Mouse (Mus musculus) kidney, embryonic 16.5 days (tissue): ENCODE measurements around the gene Ttll6. TPM values are rescaled to one million over a fixed set of nuclear protein-coding genes. Genes with fewer than 3 reads are reported as not detected.
"Not testable (repeated sequence)": the region's sequence is repeated elsewhere in the genome, so short reads cannot be mapped to it uniquely, and the experiment has no call there.

Source experiments
- ATAC-seq: fragments of 200-750 bp; cut with Nextera tagmentation; 2 replicates; pipeline ENCODE4 v1.8.0; 2017; ENCODE audit warnings: moderate TSS enrichment; ENCODE audit not compliant: low FRiP score, low TSS enrichment
- H3K27ac ChIP-seq: fragments of 300-500 bp; sonication (generic); 2 replicates; pipeline ENCODE4 v1.5.1; 2014; ENCODE audit warnings: low read length
- H3K27me3 ChIP-seq: fragments of 300-500 bp; sonication (generic); 2 replicates; pipeline ENCODE4 v1.6.1; 2014; ENCODE audit warnings: low read length, control low read depth, mixed read lengths; ENCODE audit not compliant: insufficient read depth
- H3K36me3 ChIP-seq: fragments of 300-500 bp; sonication (generic); 2 replicates; pipeline ENCODE4 v1.6.1; 2014; ENCODE audit warnings: low read length, control low read depth, mixed read lengths; ENCODE audit not compliant: insufficient read depth
- H3K4me1 ChIP-seq: fragments of 300-500 bp; sonication (generic); 2 replicates; pipeline ENCODE4 v1.6.1; 2014; ENCODE audit warnings: low read length, control low read depth, mixed read lengths; ENCODE audit not compliant: insufficient read depth
- H3K4me2 ChIP-seq: fragments of 300-500 bp; sonication (generic); replicated peaks from 2 replicates; pipeline ENCODE4 v1.6.1; 2014; ENCODE audit warnings: low read depth, low read length
- H3K4me3 ChIP-seq: fragments of 300-500 bp; sonication (generic); 2 replicates; pipeline ENCODE4 v1.5.1; 2014; ENCODE audit warnings: mild to moderate bottlenecking, low read length
- H3K9ac ChIP-seq: fragments of 300-500 bp; sonication (generic); replicated peaks from 2 replicates; pipeline ENCODE4 v1.6.1; 2014; ENCODE audit warnings: low read length
- H3K9me3 ChIP-seq: fragments of 300-500 bp; sonication (generic); 2 replicates; pipeline ENCODE4 v1.6.1; 2016; ENCODE audit warnings: low read length, control low read depth
- WGBS: fragments of 180-500 bp; shearing (Covaris S2); extraction: QIAGEN DNeasy Blood & Tissue Kit; methylation state at CpG from one replicate; pipeline ENCODE4 v1.1.7; 2014; 5-methylcytosine and 5-hydroxymethylcytosine counted together
- polyA plus RNA-seq: library from polyadenylated mRNA; unstranded; fragments of >200 nt; fragmentation: Nextera tagmentation; extraction: Ambion mirVana; gene quantifications from 2 replicates; pipeline ENCODE4 v1.2.1, GENCODE M21; 2015

The Ttll6 gene
- polyA plus RNA-seq: not detected in 2 replicates

GRCm38 (mm10) chr11:96133239-96133865 lies at the start of gene Ttll6:
TSS of gene Ttll6 (plus strand) at chr11:96133786.
- no peak within 1 kb of the TSS for H3K9ac ChIP-seq
- no peak for ATAC-seq

GRCm38 (mm10) chr11:96087981-96088380 lies 45.6 kb upstream of the Ttll6 start:
- peaks cover 6% of the 10 kb centered on the region; the same call in 1 of the 2 replicates for H3K9me3 ChIP-seq
- no peak overlapping the region for H3K4me3 ChIP-seq
- 90% methylated on average over 6 of the region's 6 CpGs for WGBS
- H3K27me3 ChIP-seq: no peaks in the 10 kb centered on the region
- no peak overlapping the region for H3K9ac ChIP-seq
- H3K4me2 ChIP-seq: no peak overlapping the region
- no peak for ATAC-seq
- no peaks in the 10 kb centered on the region for H3K4me1 ChIP-seq
- H3K36me3 ChIP-seq: no peaks in the 10 kb centered on the region
- no peak overlapping the region for H3K27ac ChIP-seq

More at GRCm38 (mm10) chr11:96133239-96133865, at the start of gene Ttll6:
- 23% methylated on average over 16 of the region's 16 CpGs for WGBS
- Histone ChIP-seq H3K4me1 (no peaks in the 10 kb centered on the region), H3K9me3 (no peaks in the 10 kb centered on the region), H3K4me2 (peak within 1 kb of the TSS; percentile 34), H3K27ac (no peak within 1 kb of the TSS), H3K4me3 (no peak within 1 kb of the TSS), H3K27me3 (peaks cover 9% of the 10 kb centered on the region), H3K36me3 (no peaks in the 10 kb centered on the region)

GRCm38 (mm10) chr11:96091073-96091472 lies 42.5 kb upstream of the Ttll6 start:
- no peak overlapping the region for H3K9ac ChIP-seq
- WGBS: 70% methylated on average over 2 of the region's 2 CpGs
- H3K27me3 ChIP-seq: no peaks in the 10 kb centered on the region
- H3K36me3 ChIP-seq: no peaks in the 10 kb centered on the region
- H3K4me2 ChIP-seq: no peak overlapping the region
- peaks cover 6% of the 10 kb centered on the region; the same call in 1 of the 2 replicates for H3K9me3 ChIP-seq
- ATAC-seq: no peak
- no peak overlapping the region for H3K4me3 ChIP-seq
- H3K27ac ChIP-seq: no peak overlapping the region
- H3K4me1 ChIP-seq: no peaks in the 10 kb centered on the region

GRCm38 (mm10) chr11:96092674-96093291 lies 40.8 kb upstream of the Ttll6 start:
- ATAC-seq: no peak
- 43% methylated on average over 7 of the region's 7 CpGs for WGBS
- no peaks in the 10 kb centered on the region for H3K4me1 ChIP-seq
- no peak overlapping the region for H3K4me2 ChIP-seq
- peaks cover 6% of the 10 kb centered on the region; the same call in 1 of the 2 replicates for H3K9me3 ChIP-seq
- no peaks in the 10 kb centered on the region for H3K36me3 ChIP-seq
- H3K4me3 ChIP-seq: no peak overlapping the region
- H3K27ac ChIP-seq: no peak overlapping the region
- H3K9ac ChIP-seq: no peak overlapping the region
- H3K27me3 ChIP-seq: no peaks in the 10 kb centered on the region

GRCm38 (mm10) chr11:96093361-96093760 lies 40.2 kb upstream of the Ttll6 start:
- peak; percentile 39; the same call in 1 of the 2 replicates for ATAC-seq
- WGBS: 11% methylated on average over 3 of the region's 3 CpGs
- Histone ChIP-seq H3K9me3 (0 out of 2 replicates have a peak, but pooled peaks cover under 1% of the 10 kb centered on the region), H3K27ac (no peak overlapping the region), H3K4me1 (no peaks in the 10 kb centered on the region), H3K27me3 (no peaks in the 10 kb centered on the region), H3K36me3 (no peaks in the 10 kb centered on the region), H3K9ac (no peak overlapping the region), H3K4me3 (no peak overlapping the region), H3K4me2 (no peak overlapping the region)

- Histone ChIP-seq H3K27ac (no peak overlapping the region), H3K4me1 (no peaks in the 10 kb centered on the region), H3K9ac (no peak overlapping the region), H3K4me2 (no peak overlapping the region), H3K27me3 (no peaks in the 10 kb centered on the region), H3K9me3 (no peaks in the 10 kb centered on the region), H3K36me3 (no peaks in the 10 kb centered on the region), H3K4me3 (no peak overlapping the region)
- 80% methylated on average over 1 of the region's 1 CpGs for WGBS
- ATAC-seq: no peak
These were observed 25.2 kb upstream of the Ttll6 start for GRCm38 (mm10) chr11:96108376-96108775.

- H3K36me3 ChIP-seq, H3K9ac ChIP-seq, ATAC-seq, H3K27ac ChIP-seq, H3K4me2 ChIP-seq, H3K4me1 ChIP-seq, H3K9me3 ChIP-seq, H3K27me3 ChIP-seq, H3K4me3 ChIP-seq: not testable (repeated sequence)
- WGBS: 50% methylated on average over 2 of the region's 2 CpGs
These were observed 22.6 kb upstream of the Ttll6 start for GRCm38 (mm10) chr11:96110950-96111349.

GRCm38 (mm10) chr11:96111751-96112150 lies 21.8 kb upstream of the Ttll6 start, which contains the start of gene Calcoco2:
TSS of gene Calcoco2 (minus strand) at chr11:96111964.
- H3K4me3 ChIP-seq: no peak within 1 kb of the TSS
- WGBS: 41% methylated on average over 14 of the region's 14 CpGs
- H3K27me3 ChIP-seq: no peaks in the 10 kb centered on the region
- no peaks in the 10 kb centered on the region for H3K9me3 ChIP-seq
- no peaks in the 10 kb centered on the region for H3K4me1 ChIP-seq
- no peaks in the 10 kb centered on the region for H3K36me3 ChIP-seq
- H3K9ac ChIP-seq: no peak within 1 kb of the TSS
- ATAC-seq: no peak
- H3K4me2 ChIP-seq: no peak within 1 kb of the TSS
- no peak within 1 kb of the TSS for H3K27ac ChIP-seq

- H3K9me3 ChIP-seq: no peaks in the 10 kb centered on the region
- no peak overlapping the region for H3K27ac ChIP-seq
- 71% methylated on average over 2 of the region's 2 CpGs for WGBS
- H3K4me1 ChIP-seq: no peaks in the 10 kb centered on the region
- no peak for ATAC-seq
- no peak overlapping the region for H3K9ac ChIP-seq
- H3K4me3 ChIP-seq: no peak overlapping the region
- no peaks in the 10 kb centered on the region for H3K36me3 ChIP-seq
- no peaks in the 10 kb centered on the region for H3K27me3 ChIP-seq
- no peak overlapping the region for H3K4me2 ChIP-seq
These were observed 19.5 kb upstream of the Ttll6 start for GRCm38 (mm10) chr11:96114077-96114476.

GRCm38 (mm10) chr11:96115416-96115815 lies 18.2 kb upstream of the Ttll6 start:
- Histone ChIP-seq H3K4me3 (no peak overlapping the region), H3K27ac (no peak overlapping the region), H3K4me1 (no peaks in the 10 kb centered on the region), H3K36me3 (no peaks in the 10 kb centered on the region), H3K9ac (no peak overlapping the region), H3K27me3 (peaks cover 3% of the 10 kb centered on the region; the same call in 1 of the 2 replicates), H3K9me3 (no peaks in the 10 kb centered on the region), H3K4me2 (no peak overlapping the region)
- ATAC-seq: no peak
- WGBS: 83% methylated on average over 6 of the region's 6 CpGs
